9 mouse cellular contexts compared by ENCODE assay signal in genomic region chr1:154033958-154034606, GRCm38 (mm10).
DNase-seq lines count a peak whose midpoint lies in the region; ATAC-seq and TF ChIP-seq lines count a peak whose summit lies in the region.
"Had no signal": no experiment of that assay in that cellular context is flagged by ENCODE, and none has a peak within 500 bp of the region (broad histone marks: within the 10 kb centered on the region; RNA-seq: fewer than 3 reads in every experiment).

No protein-coding gene starts in this region.

- TF ChIP-seq CTCF in thymus, adult 2 months (IDR thresholded peaks at IDR 0.05; ENCODE audit: borderline replicate concordance, control insufficient read depth, extremely low read depth, insufficient read depth, low read length, poor library complexity), result no peak

- no peaks in the 10 kb centered on the region for H3K27me3 ChIP-seq in thymus, adult 2 months (ENCODE audit: control insufficient read depth, insufficient read depth, low read length)
- H3K27me3 ChIP-seq in midbrain, embryonic 14.5 days (ENCODE audit: control insufficient read depth, insufficient read depth, low read length), result no peaks in the 10 kb centered on the region

- no peaks in the 10 kb centered on the region for H3K9me3 ChIP-seq in midbrain, embryonic 14.5 days (ENCODE audit: control insufficient read depth, low read length)

- H3K9ac ChIP-seq in midbrain, embryonic 14.5 days (replicated peaks; ENCODE audit: low read length), result no peak overlapping the region

- no peak overlapping the region for H3K4me2 ChIP-seq in midbrain, embryonic 14.5 days (ENCODE audit: low read length)

- peak; percentile 42 for DNase-seq in ovary, postnatal 36 days (ENCODE audit: low spot score)
- no peak for DNase-seq in ovary, postnatal 14 days (ENCODE audit: low spot score)
- DNase-seq in left cerebral cortex, postnatal 14 days (ENCODE audit: low spot score in 2 of 2), result peak; percentile 21 to 40
- peak; percentile 12 for DNase-seq in naive thymus-derived CD4-positive, alpha-beta T cell, adult 2 months (ENCODE audit: low read depth)
- DNase-seq in thymus, adult 2 months, result peak; percentile 5
- DNase-seq in midbrain, embryonic 14.5 days, result no peak

- no peak for TF ChIP-seq POLR2A in thymus, adult 2 months (IDR thresholded peaks at IDR 0.05; ENCODE audit: control insufficient read depth, extremely low read depth, insufficient read depth, low read length, poor library complexity)

- no peak overlapping the region for H3K4me3 ChIP-seq in thymus, adult 2 months (ENCODE audit: control insufficient read depth, insufficient read depth, low read length)
- no peak overlapping the region for H3K4me3 ChIP-seq in midbrain, embryonic 14.5 days (replicated peaks; ENCODE audit: low read depth, low read length)

- no peak overlapping the region for H3K27ac ChIP-seq in thymus, adult 2 months (ENCODE audit: control insufficient read depth, insufficient read depth, low read length)
- H3K27ac ChIP-seq in midbrain, embryonic 14.5 days (replicated peaks; ENCODE audit: low read depth, low read length), result no peak overlapping the region
- H3K27ac ChIP-seq: macrophage had no signal

- 21% methylated on average over 13 of the region's 13 CpGs for WGBS in thymus, adult 2 months
- WGBS in midbrain, embryonic 14.5 days, result 80% methylated on average over 13 of the region's 13 CpGs

- peaks cover 8% of the 10 kb centered on the region for H3K4me1 ChIP-seq in thymus, adult 2 months (replicated peaks; ENCODE audit: control insufficient read depth, insufficient read depth, low read length)
- no peaks in the 10 kb centered on the region for H3K4me1 ChIP-seq in midbrain, embryonic 14.5 days (ENCODE audit: control insufficient read depth, insufficient read depth, low read length)

- intact Hi-C loops in left cerebral cortex, postnatal 14 days (cut with DNase I), result loop anchor here (5.0 kb wide), 2 partner anchors 83 to 143 kb away; no protein-coding TSS in a partner anchor

- peak; percentile 83 for ATAC-seq in common myeloid progenitor, adult 5-6 weeks (replicated peaks; ENCODE audit: low read depth, poor library complexity, severe bottlenecking)
- ATAC-seq in hematopoietic stem cell, adult 5-6 weeks (replicated peaks in 1 of 2; ENCODE audit: insufficient read depth in 1 of 2, low FRiP score in 2 of 2, low TSS enrichment in 1 of 2, low read depth in 1 of 2, poor library complexity in 2 of 2, severe bottlenecking in 2 of 2), result peak; percentile 79 to 80
- no peak for ATAC-seq in midbrain, embryonic 14.5 days (ENCODE audit: low FRiP score, low TSS enrichment)

- no peaks in the 10 kb centered on the region for H3K36me3 ChIP-seq in thymus, adult 2 months (ENCODE audit: control insufficient read depth, insufficient read depth, low read length)
- no peaks in the 10 kb centered on the region for H3K36me3 ChIP-seq in midbrain, embryonic 14.5 days (ENCODE audit: control insufficient read depth, insufficient read depth, low read length)

Comparison
In these comparisons a context has a peak if more than half of its experiments do, and no peak if none do; other contexts are left out.
1. DNase-seq: peak in ovary, postnatal 36 days (single experiment), left cerebral cortex, postnatal 14 days (2 of 2), naive thymus-derived CD4-positive, alpha-beta T cell, adult 2 months (single experiment) and thymus, adult 2 months (single experiment); none in ovary, postnatal 14 days (single experiment) and midbrain, embryonic 14.5 days (single experiment).